Mouse (Mus musculus): Measurements from ENCODE around the gene Fam163a.
"Not testable (repeated sequence)": the region's sequence is repeated elsewhere in the genome, so short reads cannot be mapped to it uniquely, and the experiment has no call there.

Fam163a gene

GRCm38 (mm10) chr1:156074575-156074974, 130.3 kb downstream of the Fam163a start:
- DNase-seq = no peak

DNA sequence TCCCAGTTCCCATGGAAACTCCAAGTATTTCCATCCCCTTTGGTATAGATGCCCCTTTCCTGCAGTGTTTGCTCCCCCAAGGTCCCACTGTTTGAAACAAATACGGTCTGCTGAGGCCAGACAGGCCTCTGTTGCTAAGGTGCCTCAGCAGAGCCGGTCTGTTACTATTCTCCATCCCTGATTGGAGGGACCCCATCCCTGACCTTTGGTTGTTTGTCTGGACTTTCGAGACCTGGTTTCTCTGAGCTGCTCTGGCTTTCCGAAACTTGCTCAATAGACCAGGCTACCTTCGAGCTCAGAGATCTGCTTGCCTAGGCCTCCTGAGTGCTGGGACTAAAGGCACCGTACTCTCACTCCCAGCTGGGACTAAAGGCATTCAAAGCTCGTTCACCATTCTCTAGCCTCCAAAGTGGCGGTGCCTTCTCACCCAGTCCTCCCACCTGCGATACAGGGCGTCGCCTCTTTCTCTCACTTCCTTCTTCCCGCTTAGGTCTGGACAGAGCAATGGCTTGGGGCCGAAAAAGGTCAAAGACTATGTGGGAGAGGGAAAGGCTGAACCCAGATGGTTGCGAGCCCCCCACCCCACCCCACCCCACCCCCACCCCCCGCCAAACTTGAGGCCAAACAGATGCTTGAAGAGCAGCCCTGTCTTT, 131.5 kb downstream of the Fam163a start:
- DNase-seq = no peak

DNA sequence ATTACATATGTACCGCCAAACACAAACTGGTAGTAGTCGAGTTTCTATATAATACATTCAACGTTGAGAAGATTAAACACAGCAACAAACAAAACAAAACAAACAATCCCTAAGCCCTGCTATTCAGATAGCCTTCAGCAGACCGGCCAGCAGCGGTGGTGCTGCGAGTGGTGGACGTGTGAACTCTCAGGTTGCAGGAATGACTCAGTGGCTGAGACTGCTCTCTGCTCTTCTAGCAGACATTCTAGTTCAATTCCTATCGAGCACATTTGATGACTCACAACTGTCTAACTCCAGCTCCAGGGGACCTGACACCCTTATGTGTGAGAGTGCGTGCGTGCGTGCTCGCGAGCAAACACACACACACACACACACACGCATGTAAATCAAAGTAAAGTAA, 134.7 kb downstream of the Fam163a start:
- DNase-seq = no peak

- no peak for DNase-seq
Observed at GRCm38 (mm10) chr1:156066133-156066532, 138.7 kb downstream of the Fam163a start.

DNA sequence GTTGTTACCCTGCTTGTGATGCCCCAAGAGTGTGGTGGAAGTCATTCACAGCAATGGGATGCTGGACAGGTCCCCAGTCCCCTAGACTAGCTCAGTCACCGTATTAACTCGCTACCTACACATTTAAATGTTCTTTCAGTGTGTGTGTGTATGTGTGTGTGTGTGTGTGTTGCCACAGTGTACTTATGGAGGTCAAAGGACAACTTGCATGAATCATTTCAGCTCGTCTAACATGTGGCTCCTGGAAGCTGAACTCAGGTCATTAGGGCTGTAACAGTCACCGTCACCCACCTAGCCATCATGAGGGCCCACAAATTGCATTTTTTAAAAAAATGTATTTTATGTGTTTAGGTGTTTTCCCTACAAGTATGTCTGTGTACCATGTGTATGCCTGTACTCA, 142.6 kb downstream of the Fam163a start:
- DNase-seq = no peak

- DNase-seq = no peak
Observed at GRCm38 (mm10) chr1:156058207-156058606, 146.6 kb downstream of the Fam163a start.

GRCm38 (mm10) chr1:156046688-156047087, 158.1 kb downstream of the Fam163a start:
- peak; percentile 61 for DNase-seq

DNA sequence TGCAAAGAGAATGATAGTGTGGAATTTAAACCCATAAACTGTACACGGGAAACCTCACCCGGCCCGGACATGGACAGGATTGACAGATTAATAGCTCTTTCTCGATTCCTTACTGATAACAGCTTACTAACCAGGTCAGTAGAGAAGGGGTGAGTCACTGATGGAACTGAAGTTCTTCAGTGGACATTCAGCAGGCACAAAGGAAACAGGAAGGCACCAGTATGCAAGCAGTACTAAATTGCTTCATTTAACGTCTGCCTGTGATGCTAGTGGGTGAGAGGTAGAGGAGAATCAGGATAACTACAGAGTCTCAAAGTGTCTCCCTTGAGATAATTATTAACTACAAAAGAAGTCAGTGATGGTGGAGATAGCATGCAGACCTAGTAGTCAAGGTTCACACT, 160.6 kb downstream of the Fam163a start:
- DNase-seq = no peak

DNA sequence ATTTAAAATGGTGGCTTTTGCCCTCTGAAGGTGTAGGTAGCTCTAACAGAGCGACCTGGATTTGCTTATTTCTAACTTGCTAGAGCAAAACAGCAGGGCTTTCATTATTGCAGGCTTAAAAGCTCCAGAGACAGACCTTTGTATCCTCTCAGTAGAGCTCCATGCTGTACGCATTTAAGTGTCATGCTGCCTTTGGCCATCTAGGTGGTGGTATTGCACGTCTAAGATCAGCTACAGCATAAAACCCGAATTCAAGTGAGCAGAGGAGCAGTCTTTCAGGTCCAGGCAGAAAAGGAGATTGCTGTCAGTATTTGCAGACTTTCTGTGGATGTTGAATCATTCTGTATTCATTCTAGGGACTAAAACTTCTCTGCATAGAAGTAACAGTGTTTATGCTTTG, 161.8 kb downstream of the Fam163a start:
- DNase-seq = peak; percentile 58

DNA sequence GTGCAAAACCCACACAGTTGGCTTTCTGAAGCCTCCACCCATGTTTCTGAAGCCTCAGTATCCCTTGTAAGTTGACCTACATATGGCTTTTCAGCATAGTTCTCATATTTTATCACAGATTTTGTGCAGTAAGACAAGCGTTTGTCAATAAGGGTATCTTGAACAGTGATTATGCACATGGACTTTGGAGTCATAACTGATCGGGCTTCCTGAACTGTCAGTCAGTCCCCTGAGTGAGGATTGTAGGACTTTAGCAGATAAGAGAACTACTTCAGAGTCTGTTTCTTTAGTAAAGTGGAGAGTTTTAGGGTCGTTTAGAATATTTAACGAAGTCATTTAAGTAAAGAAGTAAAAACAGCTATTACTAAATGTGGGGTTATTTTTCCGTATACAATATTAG, 162.3 kb downstream of the Fam163a start:
- no peak for DNase-seq

DNA sequence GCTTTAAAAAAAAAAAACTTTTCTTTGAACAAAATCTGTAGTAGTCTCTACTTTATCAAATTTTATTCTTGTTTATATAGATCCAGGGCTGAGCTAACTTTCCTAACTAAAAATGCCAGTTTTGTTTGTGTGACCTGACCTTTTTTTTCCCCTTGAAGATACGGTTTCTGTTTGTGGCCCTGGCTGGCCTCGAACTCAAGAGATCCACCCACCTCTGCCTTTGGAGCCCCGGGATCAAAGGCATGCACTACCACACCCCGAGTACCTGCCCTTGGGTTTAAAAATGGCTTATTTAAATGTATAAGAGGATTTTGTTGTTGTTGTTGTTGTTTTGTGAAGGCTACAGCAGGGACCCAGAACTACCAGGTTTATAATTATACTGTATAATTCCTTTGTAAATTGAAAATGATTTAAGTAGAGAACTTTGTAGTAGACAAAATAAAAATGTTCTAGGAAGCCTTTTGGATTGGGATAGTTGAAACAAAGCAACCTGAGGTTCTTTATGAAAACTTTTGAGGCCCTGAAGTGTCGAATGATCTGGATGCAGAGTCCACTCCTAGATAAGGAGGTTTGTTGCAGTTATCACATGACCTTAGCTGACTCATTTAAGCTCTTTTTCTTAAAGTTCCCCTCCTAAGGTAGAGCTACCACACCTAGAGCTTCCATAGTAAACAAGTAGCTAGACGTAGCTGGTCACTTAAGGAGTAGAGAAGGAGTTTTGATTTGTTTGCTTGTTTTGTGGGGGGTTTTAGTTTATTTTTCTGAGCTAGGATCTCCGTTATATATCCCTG, 163.2 kb downstream of the Fam163a start:
- DNase-seq = no peak

GRCm38 (mm10) chr1:156040731-156041401, 164.0 kb downstream of the Fam163a start:
- DNase-seq = peak; percentile 90

- not testable (repeated sequence) for DNase-seq
Observed at GRCm38 (mm10) chr1:156039989-156040388, 164.8 kb downstream of the Fam163a start.

GRCm38 (mm10) chr1:156037144-156037583, 167.7 kb downstream of the Fam163a start:
- peak; percentile 55 for DNase-seq

- peak; percentile 99 for DNase-seq
Observed at GRCm38 (mm10) chr1:156035930-156036737, 168.7 kb downstream of the Fam163a start, which contains the start of gene Tor1aip1. Tor1aip1 (minus strand) TSS chr1:156036480.

DNA sequence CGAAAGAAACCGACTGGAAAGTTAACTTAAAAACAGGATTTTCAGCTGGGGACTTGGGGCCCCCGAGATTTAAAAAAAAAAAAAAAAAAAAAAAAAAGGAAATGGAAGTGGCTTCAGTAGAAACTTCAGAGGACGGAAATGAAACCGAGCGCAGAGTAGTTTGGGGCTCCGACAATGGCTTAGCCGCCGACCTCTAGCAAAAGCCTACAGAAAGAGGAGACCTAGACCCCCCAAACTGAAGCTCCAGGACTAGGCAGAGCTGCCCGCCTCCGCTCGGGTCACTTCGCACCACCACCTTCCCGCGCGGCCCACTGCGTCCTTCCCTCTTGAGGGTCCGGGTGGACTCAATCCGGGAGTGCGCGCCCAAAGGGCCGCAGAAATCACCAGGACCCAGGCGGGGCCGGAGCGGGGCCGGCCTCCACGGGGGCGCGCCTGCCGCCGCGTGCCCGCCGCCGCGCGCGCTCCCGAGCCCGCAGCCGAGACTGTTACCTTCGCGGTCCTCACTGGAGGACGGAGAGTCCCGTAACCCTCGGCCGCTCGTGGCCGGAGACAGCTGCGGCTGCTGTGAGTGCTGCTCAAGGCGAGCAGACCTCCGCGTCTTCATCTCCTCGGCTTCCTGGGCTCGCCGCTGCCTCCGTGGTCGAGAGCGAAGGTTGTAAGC, 169.4 kb downstream of the Fam163a start, which contains the start of gene Tor1aip2:
Tor1aip2 (plus strand) TSS at position 135 of the 661 bp plus-strand sequence.
- DNase-seq = no peak

GRCm38 (mm10) chr1:156034661-156035060, 170.2 kb downstream of the Fam163a start:
- DNase-seq = peak; percentile 61

GRCm38 (mm10) chr1:156033921-156034320, 170.9 kb downstream of the Fam163a start:
- no peak for DNase-seq

GRCm38 (mm10) chr1:156028340-156028975, 176.4 kb downstream of the Fam163a start:
- DNase-seq = no peak

GRCm38 (mm10) chr1:156027849-156028248, 177.0 kb downstream of the Fam163a start:
- no peak for DNase-seq
